Mouse (Mus musculus) midbrain, embryonic 12.5 days (tissue): ENCODE measurements around the gene Mllt11. TPM values are rescaled to one million over a fixed set of nuclear protein-coding genes. Genes with fewer than 3 reads are reported as not detected.
A peak's percentile ranks its signal among the peaks of the same experiment; 100 is the strongest.
"Not testable (repeated sequence)": the region's sequence is repeated elsewhere in the genome, so short reads cannot be mapped to it uniquely, and the experiment has no call there.

Experiments used
- ATAC-seq: fragments of 200-750 bp; cut with Nextera tagmentation; 2 replicates; pipeline ENCODE4 v1.8.0; 2017; ENCODE audit warnings: low read depth, moderate TSS enrichment, moderate library complexity; ENCODE audit not compliant: low FRiP score
- H3K27ac ChIP-seq: fragments of 300-500 bp; sonication (generic); replicated peaks from 2 replicates; pipeline ENCODE4 v1.5.1; 2016; ENCODE audit warnings: mild to moderate bottlenecking
- H3K27me3 ChIP-seq: fragments of 300-500 bp; sonication (generic); 2 replicates; pipeline ENCODE4 v1.6.1; 2016; ENCODE audit warnings: mild to moderate bottlenecking
- H3K36me3 ChIP-seq: fragments of 300-500 bp; sonication (generic); 2 replicates; pipeline ENCODE4 v1.6.1; 2016
- H3K4me1 ChIP-seq: fragments of 300-500 bp; sonication (generic); 2 replicates; pipeline ENCODE4 v1.6.1; 2016
- H3K4me2 ChIP-seq: fragments of 300-500 bp; sonication (generic); replicated peaks from 2 replicates; pipeline ENCODE4 v1.6.1; 2016; ENCODE audit warnings: mild to moderate bottlenecking, moderate library complexity
- H3K4me3 ChIP-seq: fragments of 300-500 bp; sonication (generic); 2 replicates; pipeline ENCODE4 v1.5.1; 2016; ENCODE audit warnings: mild to moderate bottlenecking
- H3K9ac ChIP-seq: fragments of 300-500 bp; sonication (generic); replicated peaks from 2 replicates; pipeline ENCODE4 v1.6.1; 2016; ENCODE audit warnings: mild to moderate bottlenecking, moderate library complexity
- H3K9me3 ChIP-seq: fragments of 300-500 bp; sonication (generic); 2 replicates; pipeline ENCODE4 v1.6.1; 2016; ENCODE audit warnings: mild to moderate bottlenecking
- WGBS: fragments of 180-500 bp; shearing (Covaris S2); methylation state at CpG from one replicate; pipeline ENCODE4 v1.1.7; 2016; 5-methylcytosine and 5-hydroxymethylcytosine counted together
- polyA plus RNA-seq: library from polyadenylated mRNA; unstranded; fragments of >200 nt; fragmentation: Nextera tagmentation; extraction: Ambion mirVana; gene quantifications from 2 replicates; pipeline ENCODE4 v1.2.1, GENCODE M21; 2016

The Mllt11 gene
- polyA plus RNA-seq, 1 experiment from 2014 or later, result 101 TPM

DNA sequence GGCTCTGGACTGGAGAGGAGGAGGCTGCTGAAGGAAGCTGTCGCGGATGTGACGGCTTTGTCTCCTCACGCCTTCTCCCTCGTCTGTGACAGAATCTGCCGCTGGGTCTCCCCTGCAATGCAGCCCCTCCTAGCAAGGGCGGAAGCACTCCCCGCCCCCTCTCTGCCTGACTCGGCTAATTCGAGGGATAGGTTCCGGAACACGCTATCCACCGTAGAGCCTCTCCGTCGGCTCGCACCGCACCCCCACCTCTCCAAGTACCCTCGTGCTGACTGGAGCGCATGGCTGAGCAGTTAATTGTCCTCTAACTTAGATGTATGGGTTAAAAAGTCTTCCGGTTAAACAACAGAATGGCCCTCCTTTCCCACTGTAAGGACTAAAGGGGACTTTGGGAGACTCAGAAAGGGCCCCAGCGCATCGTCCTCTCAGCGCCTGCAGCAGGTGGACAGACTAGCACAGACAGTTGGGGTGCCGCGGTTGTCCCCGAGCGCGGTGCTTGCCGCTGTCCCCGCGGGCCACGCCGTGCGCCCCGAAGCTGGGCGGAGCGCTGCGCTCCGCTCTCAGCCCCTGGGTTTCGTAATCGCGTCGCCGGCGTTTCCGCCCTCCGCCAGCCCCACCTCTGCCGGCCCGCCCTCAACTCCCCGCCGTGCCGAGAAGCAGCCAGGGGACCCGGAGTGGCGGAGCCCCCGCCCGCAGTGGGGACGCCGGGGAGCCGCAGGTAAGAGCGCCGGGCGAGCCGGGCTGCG, 3.6 kb downstream of the Mllt11 start, which contains the start of gene Cdc42se1:
TSS of gene Cdc42se1 (plus strand) at position 585 of the 746 bp plus-strand sequence.
- H3K4me1 ChIP-seq, result peaks cover 51% of the 10 kb centered on the region
- under 1% methylated on average over 57 of the region's 64 CpGs for WGBS

DNA sequence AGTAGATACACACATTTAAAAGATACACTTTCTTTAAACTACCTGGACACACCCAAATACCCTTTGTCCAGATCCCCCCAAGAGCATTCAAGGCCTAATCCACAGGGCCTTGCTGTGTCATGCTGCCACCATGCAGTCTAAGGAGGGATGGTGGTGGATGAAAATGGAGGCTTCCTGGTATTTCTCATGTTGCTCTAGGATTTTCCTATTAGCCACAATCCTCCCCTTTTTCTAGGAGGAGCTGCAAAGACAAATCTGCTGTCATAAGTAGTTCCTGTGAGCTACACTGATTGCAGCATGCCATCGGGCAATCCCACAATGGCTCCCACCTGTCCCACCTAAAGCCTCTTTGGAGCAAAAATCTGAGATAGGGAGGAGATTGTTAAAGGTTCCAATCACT, 4.8 kb downstream of the Mllt11 start:
- Histone ChIP-seq H3K9me3 (no peaks in the 10 kb centered on the region), H3K9ac (peak overlapping the region; percentile 85), H3K4me1 (peaks cover 53% of the 10 kb centered on the region), H3K27me3 (no peaks in the 10 kb centered on the region), H3K27ac (peak overlapping the region; percentile 97), H3K4me2 (peak overlapping the region; percentile 78), H3K4me3 (peak overlapping the region; percentile 76), H3K36me3 (peaks cover 41% of the 10 kb centered on the region)
- WGBS, result 24% methylated on average over 1 of the region's 1 CpGs
- no peak for ATAC-seq

More for the DNA sequence above, 3.6 kb downstream of the Mllt11 start, which contains the start of gene Cdc42se1:
- Histone ChIP-seq H3K4me2 (peak within 1 kb of the TSS; percentile 78), H3K27me3 (no peaks in the 10 kb centered on the region), H3K27ac (peak within 1 kb of the TSS; percentile 97), H3K4me3 (peak within 1 kb of the TSS; percentile 76), H3K9ac (peak within 1 kb of the TSS; percentile 85), H3K36me3 (peaks cover 41% of the 10 kb centered on the region), H3K9me3 (no peaks in the 10 kb centered on the region)
- peak; percentile 83 for ATAC-seq

DNA sequence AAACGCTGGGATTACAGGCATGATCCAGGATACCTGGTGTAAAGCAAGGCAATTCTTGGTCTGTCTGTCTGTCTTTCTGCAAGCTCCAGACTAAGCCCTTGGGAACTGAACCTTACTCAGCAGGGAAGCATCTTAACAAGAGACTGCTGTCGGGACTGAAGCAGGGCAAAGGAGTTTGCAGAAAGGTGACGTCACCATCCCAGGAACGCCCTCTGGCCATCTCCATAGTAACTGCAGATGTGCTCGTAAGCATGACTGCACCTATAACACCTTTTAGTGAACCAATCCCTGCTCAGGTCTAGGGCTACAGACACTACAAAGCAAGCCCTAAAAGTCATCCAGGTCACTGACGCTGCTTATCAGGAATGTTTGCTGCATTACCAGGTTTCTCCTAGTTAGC, 7.7 kb downstream of the Mllt11 start:
- peak overlapping the region; percentile 14 for H3K4me2 ChIP-seq
- no peak for ATAC-seq
- peaks cover 60% of the 10 kb centered on the region for H3K36me3 ChIP-seq
- H3K4me3 ChIP-seq, result no peak overlapping the region
- 20% methylated on average over 6 of the region's 6 CpGs for WGBS
- no peaks in the 10 kb centered on the region for H3K27me3 ChIP-seq
- H3K4me1 ChIP-seq, result peaks cover 25% of the 10 kb centered on the region
- H3K9me3 ChIP-seq, result no peaks in the 10 kb centered on the region
- H3K27ac ChIP-seq, result no peak overlapping the region
- H3K9ac ChIP-seq, result 0 out of 2 replicates have a peak overlapping the region, but pooled peaks have one; percentile 24

DNA sequence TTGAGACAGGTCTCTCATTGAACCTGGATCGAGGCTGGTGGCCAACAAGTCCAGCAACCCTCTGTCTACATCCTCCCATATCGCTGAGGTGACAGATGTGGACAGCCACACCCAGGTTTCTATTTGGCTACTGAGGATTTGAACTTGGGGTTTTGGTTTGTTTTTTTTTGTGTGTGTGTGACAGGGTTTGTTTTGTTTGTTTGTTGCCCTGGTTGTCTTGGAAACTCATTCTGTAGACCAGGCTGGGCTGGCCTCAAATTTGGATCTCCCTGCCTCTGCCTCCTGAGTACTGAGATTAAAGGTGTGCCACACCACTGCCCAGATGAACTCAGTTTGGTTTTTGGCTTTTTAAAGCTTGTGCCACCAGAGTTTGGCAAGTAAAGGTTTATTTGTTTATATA, 8.9 kb downstream of the Mllt11 start:
- H3K27ac ChIP-seq, result no peak overlapping the region
- no peaks in the 10 kb centered on the region for H3K9me3 ChIP-seq
- H3K9ac ChIP-seq, result no peak overlapping the region
- 89% methylated on average over 2 of the region's 2 CpGs for WGBS
- H3K36me3 ChIP-seq, result peaks cover 64% of the 10 kb centered on the region
- no peak overlapping the region for H3K4me2 ChIP-seq
- H3K27me3 ChIP-seq, result no peaks in the 10 kb centered on the region
- H3K4me1 ChIP-seq, result peaks cover 25% of the 10 kb centered on the region
- H3K4me3 ChIP-seq, result no peak overlapping the region
- no peak for ATAC-seq

DNA sequence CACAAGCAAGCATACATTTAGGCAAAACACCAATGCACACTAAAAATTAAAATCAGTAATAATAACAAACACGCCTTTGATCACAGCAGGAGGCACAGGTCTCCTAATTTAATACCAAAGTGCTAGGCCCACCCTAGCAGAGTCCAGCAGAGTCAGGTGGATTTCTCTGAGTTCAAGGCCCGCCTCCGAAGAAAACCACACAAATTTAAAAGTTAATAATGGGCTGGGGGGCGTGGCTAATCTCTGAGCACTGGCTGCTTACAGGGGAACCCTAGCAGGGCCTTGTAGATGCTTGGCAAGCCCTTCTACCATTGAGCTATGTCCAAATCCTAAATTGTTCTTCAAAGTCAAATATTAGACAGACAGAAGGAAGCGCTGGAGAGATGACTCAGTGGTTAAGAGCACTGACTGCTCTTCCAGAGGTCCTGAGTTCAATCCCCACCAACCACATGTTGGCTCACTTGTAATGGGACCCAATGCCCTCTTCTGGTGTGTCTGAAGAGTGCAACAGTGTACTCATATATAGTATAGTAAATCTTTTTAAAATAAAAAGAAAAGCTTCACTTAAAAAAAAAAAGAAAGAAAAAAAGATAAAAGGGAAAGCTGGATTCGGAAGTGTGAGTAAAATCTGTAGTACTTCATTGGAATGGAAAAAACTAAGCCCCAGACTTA, 13.4 kb downstream of the Mllt11 start:
- Histone ChIP-seq H3K9me3 (no peaks in the 10 kb centered on the region), H3K36me3 (peaks cover 61% of the 10 kb centered on the region), H3K27me3 (no peaks in the 10 kb centered on the region), H3K9ac (no peak overlapping the region), H3K4me2 (peak overlapping the region; percentile 53), H3K4me1 (peaks cover 9% of the 10 kb centered on the region), H3K4me3 (peak overlapping the region; percentile 63; the same call in 1 of the 2 replicates), H3K27ac (peak overlapping the region; percentile 98)
- no peak for ATAC-seq
- WGBS, result 79% methylated on average over 6 of the region's 6 CpGs

DNA sequence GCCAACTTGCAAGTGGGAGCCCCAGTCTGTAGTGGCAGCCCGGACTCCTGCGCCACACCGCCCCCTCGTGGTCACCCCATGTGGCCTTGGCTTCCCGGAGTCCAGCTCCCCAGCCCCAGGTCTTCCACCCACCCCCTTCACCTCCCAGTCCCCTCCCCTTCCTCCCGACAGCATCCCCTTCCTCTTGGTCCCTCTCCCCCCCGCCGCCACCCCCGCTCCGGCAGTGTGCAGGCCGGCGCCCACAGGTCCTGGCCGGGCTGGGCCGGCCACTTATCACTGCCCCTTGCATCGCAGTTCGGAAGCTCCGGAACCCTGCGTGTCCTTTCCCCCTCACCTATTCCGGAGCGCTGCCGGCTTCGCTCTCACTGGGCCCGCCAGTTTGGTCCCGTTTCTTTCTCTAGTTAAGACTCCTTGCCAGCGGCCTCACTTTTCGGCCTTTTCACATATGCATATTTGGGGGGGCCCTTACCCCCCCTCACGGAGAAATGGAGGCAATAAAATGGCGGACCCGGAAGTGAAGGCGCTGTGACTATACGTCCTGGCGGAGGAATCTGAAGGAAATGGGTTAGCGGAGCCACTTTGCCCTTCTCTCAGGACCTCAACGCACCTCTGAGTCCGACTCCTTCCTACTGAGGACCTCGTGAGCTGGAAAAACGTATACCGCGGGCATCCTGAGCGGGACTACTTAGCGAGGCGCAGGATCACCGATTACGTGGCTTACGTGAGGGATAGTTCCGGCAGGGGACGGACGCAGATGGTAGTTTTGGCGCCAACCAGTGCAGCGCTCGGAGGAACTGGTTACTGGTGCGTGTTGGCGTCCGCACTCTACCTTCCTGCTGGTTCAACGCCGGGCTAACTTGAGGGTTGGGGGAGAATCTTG, 14.5 kb downstream of the Mllt11 start, which contains the start of gene Gabpb2:
TSS of gene Gabpb2 (minus strand) at position 662 of the 880 bp plus-strand sequence.
- Histone ChIP-seq H3K36me3 (peaks cover 52% of the 10 kb centered on the region), H3K4me3 (peak within 1 kb of the TSS; percentile 63), H3K9me3 (no peaks in the 10 kb centered on the region), H3K4me2 (peak within 1 kb of the TSS; percentile 53), H3K9ac (peak within 1 kb of the TSS; percentile 84), H3K27me3 (no peaks in the 10 kb centered on the region), H3K27ac (peak within 1 kb of the TSS; percentile 98), H3K4me1 (peaks cover 8% of the 10 kb centered on the region)
- ATAC-seq, result peak; percentile 89
- WGBS, result under 1% methylated on average over 56 of the region's 56 CpGs

DNA sequence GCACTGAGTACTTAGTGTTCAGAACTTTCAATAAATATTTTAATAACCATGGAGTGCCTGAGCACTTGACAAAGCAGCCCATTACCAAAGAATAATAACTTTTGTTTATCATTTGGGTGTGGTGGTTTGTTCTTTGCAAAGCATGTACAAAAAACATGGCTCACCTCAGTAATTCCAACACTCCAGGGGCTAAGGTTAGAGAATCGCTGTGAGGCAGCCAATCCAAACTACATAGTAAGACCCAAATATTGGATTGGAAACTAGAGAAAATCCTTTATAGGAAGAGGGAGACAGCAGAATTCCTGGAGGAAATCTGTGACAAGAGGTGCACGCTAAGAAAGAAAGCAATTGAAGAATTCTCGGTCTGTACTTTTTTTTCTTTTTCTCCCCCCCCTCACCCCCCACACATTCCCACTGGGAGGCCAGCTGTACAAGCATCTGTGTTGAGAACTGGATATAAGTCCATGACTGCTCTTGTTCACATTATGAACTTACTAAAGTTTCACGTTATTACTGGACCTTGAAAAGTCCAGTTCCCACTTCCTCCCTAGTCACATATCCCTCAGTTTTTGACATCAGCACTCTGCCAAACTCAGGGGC, 15.2 kb downstream of the Mllt11 start:
- H3K27ac ChIP-seq, result peak overlapping the region; percentile 98; the same call in 1 of the 2 replicates
- 19% methylated on average over 4 of the region's 4 CpGs for WGBS
- peaks cover 53% of the 10 kb centered on the region for H3K36me3 ChIP-seq

DNA sequence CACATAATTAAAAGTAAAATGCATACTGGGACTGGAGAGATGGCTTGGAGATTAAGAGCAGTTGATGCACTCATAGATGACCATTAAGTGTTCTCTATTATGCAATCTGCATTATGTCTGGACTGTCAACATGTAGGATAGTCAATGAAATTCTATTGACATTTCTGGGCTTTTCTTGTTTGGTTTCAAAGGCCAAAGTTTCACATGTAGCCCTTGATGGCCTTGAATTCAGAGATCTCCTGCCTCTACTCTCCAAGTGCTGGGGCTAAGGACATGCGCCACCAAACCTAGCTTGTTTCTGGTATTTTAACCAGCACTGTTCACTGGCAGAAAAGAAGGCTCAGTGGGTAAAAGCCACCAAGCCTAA, 18.4 kb downstream of the Mllt11 start:
- H3K4me1 ChIP-seq, result peaks cover 8% of the 10 kb centered on the region
- WGBS, result 100% methylated on average over 1 of the region's 1 CpGs
- H3K9me3 ChIP-seq, result no peaks in the 10 kb centered on the region
- no peak overlapping the region for H3K4me2 ChIP-seq
- peaks cover 37% of the 10 kb centered on the region for H3K36me3 ChIP-seq
- no peak overlapping the region for H3K4me3 ChIP-seq
- no peak for ATAC-seq
- H3K27me3 ChIP-seq, result no peaks in the 10 kb centered on the region
- no peak overlapping the region for H3K9ac ChIP-seq
- H3K27ac ChIP-seq, result no peak overlapping the region

More for the DNA sequence above, 15.2 kb downstream of the Mllt11 start:
- H3K4me3 ChIP-seq, result peak overlapping the region; percentile 63
- peak overlapping the region; percentile 84 for H3K9ac ChIP-seq
- no peaks in the 10 kb centered on the region for H3K27me3 ChIP-seq
- ATAC-seq, result no peak; the same call in 1 of the 2 replicates
- peaks cover 8% of the 10 kb centered on the region for H3K4me1 ChIP-seq
- H3K9me3 ChIP-seq, result no peaks in the 10 kb centered on the region
- peak overlapping the region; percentile 53 for H3K4me2 ChIP-seq

DNA sequence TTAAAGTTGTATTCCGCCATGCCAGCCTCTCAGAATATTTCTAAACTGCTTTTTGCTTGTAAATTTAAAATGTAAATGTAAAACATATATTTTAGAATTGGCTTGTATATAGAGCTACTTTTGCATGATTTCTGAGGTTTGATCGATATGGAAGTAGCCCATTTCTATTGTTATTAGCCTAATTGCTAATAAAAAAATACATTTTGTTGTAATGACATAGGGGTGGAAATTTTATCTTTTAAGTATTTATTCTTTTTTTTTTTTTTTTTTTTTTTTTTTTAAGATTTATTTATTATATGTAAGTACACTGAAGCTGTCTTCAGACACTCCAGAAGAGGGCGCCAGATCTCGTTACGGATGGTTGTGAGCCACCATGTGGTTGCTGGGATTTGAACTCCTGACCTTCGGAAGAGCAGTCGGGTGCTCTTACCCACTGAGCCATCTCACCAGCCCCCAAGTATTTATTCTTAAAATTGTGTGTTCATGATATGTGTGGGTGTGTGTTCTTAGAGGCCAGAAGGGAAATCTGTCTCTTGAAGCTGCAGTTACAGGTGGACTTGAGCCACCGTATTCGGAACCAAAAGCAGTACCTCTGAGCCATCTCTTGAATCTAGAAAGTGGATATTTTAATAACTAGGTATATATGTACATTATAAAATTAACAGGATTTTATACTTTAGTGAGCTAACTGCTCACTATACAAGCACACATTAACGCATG, 18.9 kb downstream of the Mllt11 start:
- not testable (repeated sequence) for H3K27ac ChIP-seq, H3K27me3 ChIP-seq, H3K9me3 ChIP-seq, H3K9ac ChIP-seq, H3K4me3 ChIP-seq, H3K4me2 ChIP-seq, H3K4me1 ChIP-seq, ATAC-seq
- WGBS, result 96% methylated on average over 7 of the region's 10 CpGs
- H3K36me3 ChIP-seq, result peaks cover 43% of the 10 kb centered on the region

DNA sequence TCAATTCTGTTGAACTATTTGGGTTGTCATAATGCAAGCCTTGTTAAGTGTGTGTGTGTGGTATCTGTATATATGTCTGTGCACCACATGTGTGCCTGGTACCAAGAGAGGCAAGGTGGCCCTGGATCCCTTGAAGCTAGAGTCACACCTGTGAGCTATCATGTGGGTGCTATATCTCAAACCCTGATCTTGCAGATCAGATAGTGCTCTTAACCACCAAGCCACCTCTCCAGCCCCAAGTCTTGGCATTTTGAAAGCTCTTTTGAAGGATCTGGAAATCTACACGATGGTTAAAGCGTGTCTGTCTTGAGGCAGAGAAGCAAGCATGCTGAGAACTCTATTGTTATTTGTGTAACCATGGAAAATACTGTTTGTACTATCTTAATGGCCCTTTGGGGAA, 21.4 kb downstream of the Mllt11 start:
- no peak for ATAC-seq
- H3K9me3 ChIP-seq, result no peaks in the 10 kb centered on the region
- H3K4me3 ChIP-seq, result no peak overlapping the region
- H3K36me3 ChIP-seq, result peaks cover 59% of the 10 kb centered on the region
- no peaks in the 10 kb centered on the region for H3K27me3 ChIP-seq
- H3K27ac ChIP-seq, result no peak overlapping the region
- H3K4me1 ChIP-seq, result no peaks in the 10 kb centered on the region
- H3K4me2 ChIP-seq, result no peak overlapping the region
- WGBS, result 50% methylated on average over 2 of the region's 2 CpGs
- no peak overlapping the region for H3K9ac ChIP-seq

DNA sequence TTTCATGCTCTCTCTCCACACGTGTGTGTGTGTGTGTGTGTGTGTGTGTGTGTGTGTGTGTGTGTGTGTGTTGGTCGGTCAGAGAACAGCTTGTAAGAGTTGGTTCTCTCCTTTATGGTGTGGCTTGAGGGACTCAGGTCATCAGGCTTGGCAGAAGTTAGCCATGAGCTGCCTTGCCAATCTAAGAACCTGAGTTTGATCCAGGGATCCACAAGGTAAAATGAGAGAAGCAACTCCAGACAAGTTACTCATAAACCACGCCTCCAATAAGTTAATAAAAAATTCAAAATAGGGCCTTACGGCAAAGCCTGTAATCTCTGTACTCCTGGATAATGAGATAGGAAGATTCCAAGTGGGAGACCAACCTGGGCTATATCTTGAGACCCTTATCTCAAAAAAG, 23.7 kb downstream of the Mllt11 start:
- no peak for ATAC-seq
- H3K9me3 ChIP-seq, result no peaks in the 10 kb centered on the region
- peaks cover 63% of the 10 kb centered on the region for H3K36me3 ChIP-seq
- no peak overlapping the region for H3K4me2 ChIP-seq
- H3K4me3 ChIP-seq, result no peak overlapping the region
- H3K27ac ChIP-seq, result no peak overlapping the region
- no peaks in the 10 kb centered on the region for H3K4me1 ChIP-seq
- no peaks in the 10 kb centered on the region for H3K27me3 ChIP-seq
- WGBS, result 90% methylated on average over 4 of the region's 4 CpGs
- H3K9ac ChIP-seq, result no peak overlapping the region
